Mouse (Mus musculus): ENCODE results near the gene Dnhd1. TPM values are rescaled to one million over a fixed set of nuclear protein-coding genes. Genes with fewer than 3 reads are reported as not detected.

The Dnhd1 gene
- total RNA-seq (2015) (1.8 and 4.7 TPM in 2 replicates), total RNA-seq (2017) (0.95 and 2.7 TPM in 2 replicates)

- peak; percentile 97 for ATAC-seq (ENCODE audit: poor library complexity, severe bottlenecking)
These were observed at the start of gene Dnhd1 for GRCm38 (mm10) chr7:105650639-105651435. Gene Dnhd1, plus strand, starts transcription at chr7:105650827.

- ATAC-seq (ENCODE audit: poor library complexity, severe bottlenecking) = peak; percentile 94
These were observed 47.6 kb upstream of the Dnhd1 start for GRCm38 (mm10) chr7:105602860-105603623.

- ATAC-seq (ENCODE audit: poor library complexity, severe bottlenecking) = peak; percentile 39
These were observed 42.2 kb upstream of the Dnhd1 start for GRCm38 (mm10) chr7:105608467-105608866.

GRCm38 (mm10) chr7:105611767-105612166 lies 38.9 kb upstream of the Dnhd1 start:
- ATAC-seq (ENCODE audit: poor library complexity, severe bottlenecking) = no peak

- ATAC-seq (ENCODE audit: poor library complexity, severe bottlenecking) = no peak
These were observed 36.2 kb upstream of the Dnhd1 start for GRCm38 (mm10) chr7:105614400-105614799.

GRCm38 (mm10) chr7:105615720-105616119 lies 34.9 kb upstream of the Dnhd1 start:
- no peak for ATAC-seq (ENCODE audit: poor library complexity, severe bottlenecking)

GRCm38 (mm10) chr7:105616561-105616960 lies 34.1 kb upstream of the Dnhd1 start:
- no peak for ATAC-seq (ENCODE audit: poor library complexity, severe bottlenecking)

- ATAC-seq (ENCODE audit: poor library complexity, severe bottlenecking) = no peak
These were observed 32.8 kb upstream of the Dnhd1 start for GRCm38 (mm10) chr7:105617810-105618209.

GRCm38 (mm10) chr7:105619701-105620100 lies 30.9 kb upstream of the Dnhd1 start:
- ATAC-seq (ENCODE audit: poor library complexity, severe bottlenecking) = no peak

GRCm38 (mm10) chr7:105621053-105621452 lies 29.6 kb upstream of the Dnhd1 start:
- ATAC-seq (ENCODE audit: poor library complexity, severe bottlenecking) = no peak

GRCm38 (mm10) chr7:105621646-105622292 lies 28.9 kb upstream of the Dnhd1 start:
- no peak for ATAC-seq (ENCODE audit: poor library complexity, severe bottlenecking)

GRCm38 (mm10) chr7:105625397-105625796 lies 25.2 kb upstream of the Dnhd1 start:
- no peak for ATAC-seq (ENCODE audit: poor library complexity, severe bottlenecking)

GRCm38 (mm10) chr7:105628633-105629032 lies 22.0 kb upstream of the Dnhd1 start:
- ATAC-seq (ENCODE audit: poor library complexity, severe bottlenecking) = peak; percentile 34

GRCm38 (mm10) chr7:105632551-105632972 lies 18.1 kb upstream of the Dnhd1 start:
- no peak for ATAC-seq (ENCODE audit: poor library complexity, severe bottlenecking)

GRCm38 (mm10) chr7:105633127-105633800 lies 17.4 kb upstream of the Dnhd1 start, which contains the start of gene Trim3:
Gene Trim3, minus strand, starts transcription at chr7:105633571.
- ATAC-seq (ENCODE audit: poor library complexity, severe bottlenecking) = peak; percentile 78

GRCm38 (mm10) chr7:105633801-105634135 lies 16.9 kb upstream of the Dnhd1 start:
- peak; percentile 4; the same call in 1 of the 2 replicates for ATAC-seq (ENCODE audit: poor library complexity, severe bottlenecking)

GRCm38 (mm10) chr7:105634272-105634920 lies 16.2 kb upstream of the Dnhd1 start:
- ATAC-seq (ENCODE audit: poor library complexity, severe bottlenecking) = no peak

GRCm38 (mm10) chr7:105635726-105636125 lies 14.9 kb upstream of the Dnhd1 start:
- ATAC-seq (ENCODE audit: poor library complexity, severe bottlenecking) = no peak

GRCm38 (mm10) chr7:105638776-105639175 lies 11.9 kb upstream of the Dnhd1 start:
- ATAC-seq (ENCODE audit: poor library complexity, severe bottlenecking) = no peak

- ATAC-seq (ENCODE audit: poor library complexity, severe bottlenecking) = no peak
These were observed 11.3 kb upstream of the Dnhd1 start for GRCm38 (mm10) chr7:105639304-105639703.
